Mouse (Mus musculus) spleen, embryonic (tissue): Measurements from ENCODE around the gene Mymx.
"Not testable (repeated sequence)": the region's sequence is repeated elsewhere in the genome, so short reads cannot be mapped to it uniquely, and the experiment has no call there.

ENCODE experiments used
- CTCF ChIA-PET: fragments of 350-600 bp; sonication (Branson Sonifier 250); formaldehyde crosslinking; loops from one replicate; lab custom pipeline; 2022; lab: Charles Lee

The Mymx gene

GRCm38 (mm10) chr17:45601877-45602304 is at the start of gene Mymx:
TSS of gene Mymx (minus strand) at chr17:45602102.
- CTCF ChIA-PET = no interaction called here

GRCm38 (mm10) chr17:45644185-45644584 is 42.3 kb upstream of the Mymx start:
- CTCF ChIA-PET = no interaction called here

- CTCF ChIA-PET = interaction anchor here (0.6 to 1.2 kb wide), 6 partner anchors 50 to 501 kb away, joined by 3 to 7 read pairs (median 4); no protein-coding TSS in a partner anchor
Measured at GRCm38 (mm10) chr17:45642701-45643100, 40.8 kb upstream of the Mymx start.

GRCm38 (mm10) chr17:45641981-45642380 is 40.1 kb upstream of the Mymx start:
- CTCF ChIA-PET = interaction anchor here (0.6 to 1.2 kb wide), 6 partner anchors 49 to 502 kb away, joined by 3 to 7 read pairs (median 4); no protein-coding TSS in a partner anchor

GRCm38 (mm10) chr17:45638596-45639295 is 36.8 kb upstream of the Mymx start:
- CTCF ChIA-PET = no interaction called here

GRCm38 (mm10) chr17:45634033-45634432 is 32.1 kb upstream of the Mymx start:
- CTCF ChIA-PET = no interaction called here

GRCm38 (mm10) chr17:45631940-45632339 is 30.0 kb upstream of the Mymx start:
- CTCF ChIA-PET = interaction anchor here (0.6 kb wide), 2 partner anchors 114 to 521 kb away, joined by 3 to 5 read pairs; no protein-coding TSS in a partner anchor

GRCm38 (mm10) chr17:45630992-45631391 is 29.1 kb upstream of the Mymx start:
- CTCF ChIA-PET = interaction anchor here (0.8 kb wide), 1 partner anchor 76 kb away, joined by 3 read pairs; the partner anchor contains the start of gene Nfkbie

- CTCF ChIA-PET = interaction anchor here (0.6 to 1.0 kb wide), 3 partner anchors 33 to 74 kb away, joined by 3 to 6 read pairs (median 3); no protein-coding TSS in a partner anchor
Measured at GRCm38 (mm10) chr17:45629861-45630694, 28.2 kb upstream of the Mymx start.

- CTCF ChIA-PET = interaction anchor here (0.7 to 1.0 kb wide), 2 partner anchors 32 to 44 kb away, joined by 3 to 6 read pairs; no protein-coding TSS in a partner anchor
Measured at GRCm38 (mm10) chr17:45628885-45629855, 27.3 kb upstream of the Mymx start.

GRCm38 (mm10) chr17:45628160-45628559 is 26.3 kb upstream of the Mymx start:
- CTCF ChIA-PET = no interaction called here

- CTCF ChIA-PET = interaction anchor here (1.0 to 1.5 kb wide), 2 partner anchors 42 to 48 kb away, joined by 4 to 10 read pairs; no protein-coding TSS in a partner anchor
Measured at GRCm38 (mm10) chr17:45626577-45627134, 24.8 kb upstream of the Mymx start.

GRCm38 (mm10) chr17:45623425-45623824 is 21.5 kb upstream of the Mymx start:
- CTCF ChIA-PET = not testable (repeated sequence)

GRCm38 (mm10) chr17:45619386-45620256 is 17.7 kb upstream of the Mymx start:
- CTCF ChIA-PET = interaction anchor here (0.6 kb wide), 2 partner anchors 14 to 180 kb away, joined by 4 to 6 read pairs; no protein-coding TSS in a partner anchor

- CTCF ChIA-PET = no interaction called here
Measured at GRCm38 (mm10) chr17:45618941-45619385, 17.1 kb upstream of the Mymx start.

- CTCF ChIA-PET = no interaction called here
Measured at GRCm38 (mm10) chr17:45617655-45618054, 15.8 kb upstream of the Mymx start.

GRCm38 (mm10) chr17:45616679-45617078 is 14.8 kb upstream of the Mymx start:
- CTCF ChIA-PET = interaction anchor here (0.5 kb wide), 1 partner anchor 797 kb away, joined by 7 read pairs; no protein-coding TSS in a partner anchor

- CTCF ChIA-PET = interaction anchor here (0.5 kb wide), 1 partner anchor 797 kb away, joined by 7 read pairs; no protein-coding TSS in a partner anchor
Measured at GRCm38 (mm10) chr17:45616046-45616650, 14.2 kb upstream of the Mymx start.

GRCm38 (mm10) chr17:45612921-45613320 is 11.0 kb upstream of the Mymx start:
- CTCF ChIA-PET = no interaction called here
